Mouse (Mus musculus): Measurements from ENCODE around the gene Gc. TPM values are rescaled to one million over a fixed set of nuclear protein-coding genes. Genes with fewer than 3 reads are reported as not detected.

Gene Gc
- not detected for polyA plus RNA-seq (2017; shearing (Covaris generic))

GRCm38 (mm10) chr5:89457554-89458062 is at the start of gene Gc:
Gc (minus strand) TSS chr5:89457898.

Other genes starting within 250 kb of the Gc start
- gene Npffr2, start 69.5 kb upstream of the Gc start, polyA plus RNA-seq (2017; shearing (Covaris generic)): not detected

Measured in effector memory CD4-positive, alpha-beta T cell, adult 5 months (primary cell).